Mouse (Mus musculus) T-helper 1 cell (primary cell): Measurements from ENCODE around the gene Renbp.

Experiments used
- in situ Hi-C: fragments of 300-600 bp; cut with MboI, MseI; formaldehyde crosslinking; loops from one replicate; pipeline ENCODE4 v1.15.1; 2025; ENCODE audit warnings: high pct_unique_total_duplicates

Gene Renbp

DNA sequence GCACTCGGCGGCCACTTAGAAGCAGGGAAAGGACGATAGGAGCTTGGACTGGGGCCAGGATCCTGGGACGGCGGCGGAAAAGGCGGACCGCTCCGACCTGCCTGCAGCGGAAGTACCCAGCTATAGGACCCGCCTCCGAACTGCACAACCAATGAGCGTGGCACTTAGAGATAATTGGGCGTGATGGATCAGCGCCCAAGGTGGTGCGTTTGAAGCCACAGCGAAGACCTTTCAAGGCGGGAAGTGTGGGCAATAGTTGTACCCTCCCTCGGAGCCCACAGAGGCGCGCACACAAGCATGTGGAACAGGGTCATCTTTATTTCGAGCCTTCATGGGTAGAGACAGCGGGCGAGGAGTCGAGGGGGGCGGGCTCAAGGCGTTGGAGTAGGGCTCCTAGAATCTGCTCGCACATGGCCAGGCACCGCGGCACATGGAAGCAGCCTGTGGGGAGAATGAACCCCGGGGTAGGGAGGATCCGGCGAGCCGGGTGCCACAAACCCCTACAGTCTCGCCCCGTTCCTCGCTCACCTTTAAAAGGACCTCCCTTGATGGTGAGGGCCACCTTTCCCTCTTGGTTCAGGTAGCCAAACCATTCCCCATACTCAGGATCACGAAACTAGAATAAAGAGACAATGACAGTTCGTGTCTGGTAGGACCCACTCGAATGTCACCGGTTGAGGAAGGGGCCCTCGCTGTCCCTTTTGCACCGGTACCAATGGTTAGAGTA, 8.7 kb downstream of the Renbp start, which contains the start of the genes Arhgap4 and Naa10:
TSS of gene Arhgap4 (minus strand) at position 48 of the 727 bp plus-strand sequence.
TSS of gene Naa10 (minus strand) at position 122 of the 727 bp plus-strand sequence.
- in situ Hi-C loops = loop anchor here (25.0 kb wide), 1 partner anchor 1190 kb away; no protein-coding TSS in a partner anchor

- in situ Hi-C loops = loop anchor here (25.0 kb wide), 1 partner anchor 1191 kb away; no protein-coding TSS in a partner anchor
Observed at GRCm38 (mm10) chrX:73921285-73921822, 9.3 kb downstream of the Renbp start.

GRCm38 (mm10) chrX:73918631-73919030, 12.0 kb downstream of the Renbp start:
- in situ Hi-C loops = loop anchor here (25.0 kb wide), 1 partner anchor 1194 kb away; no protein-coding TSS in a partner anchor

GRCm38 (mm10) chrX:73916945-73917344, 13.7 kb downstream of the Renbp start:
- in situ Hi-C loops = loop anchor here (25.0 kb wide), 1 partner anchor 1195 kb away; no protein-coding TSS in a partner anchor

- in situ Hi-C loops = loop anchor here (25.0 kb wide), 1 partner anchor 1197 kb away; no protein-coding TSS in a partner anchor
Observed at GRCm38 (mm10) chrX:73914827-73915703, 15.6 kb downstream of the Renbp start.

DNA sequence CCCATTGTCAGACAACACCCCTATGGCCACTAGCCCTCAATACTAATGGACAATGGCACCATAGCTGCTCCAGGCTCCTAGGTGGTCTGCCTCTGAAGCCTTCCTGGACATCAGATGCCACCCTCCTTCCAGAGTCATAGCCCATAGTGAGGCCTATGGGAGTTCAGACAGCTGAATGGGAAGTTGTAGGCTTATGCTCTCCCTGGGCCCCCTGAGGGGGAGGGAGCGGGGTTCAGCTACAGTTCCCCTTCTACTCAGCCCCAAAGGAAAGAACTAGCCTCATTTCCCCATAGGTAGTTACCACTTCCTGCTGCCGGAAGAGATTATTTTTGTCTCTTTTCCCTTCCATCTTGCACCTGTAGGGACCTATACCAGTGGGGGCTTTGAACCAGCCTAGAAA, 19.1 kb downstream of the Renbp start:
- in situ Hi-C loops = loop anchor here (25.0 kb wide), 1 partner anchor 1201 kb away; no protein-coding TSS in a partner anchor

DNA sequence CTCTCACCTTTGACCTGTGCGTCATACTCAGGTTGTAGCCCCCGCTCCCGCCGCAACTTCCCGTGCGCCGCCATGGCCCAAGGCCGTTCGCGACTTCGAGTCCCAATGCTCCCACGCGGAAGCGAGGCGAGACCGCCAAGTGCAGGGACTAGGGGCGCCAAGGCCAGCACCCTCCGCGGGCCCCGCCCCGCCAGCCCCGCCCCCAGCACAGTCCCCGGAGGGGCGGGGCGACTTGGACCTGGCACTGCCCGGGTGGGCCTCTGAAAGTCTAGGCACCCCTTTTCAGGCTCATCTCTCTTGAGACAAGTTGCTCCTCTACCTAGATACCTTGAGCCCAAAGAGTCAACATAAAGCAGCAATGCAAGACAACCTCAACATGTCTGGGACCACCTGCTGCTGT, 19.5 kb downstream of the Renbp start:
- in situ Hi-C loops = loop anchor here (25.0 kb wide), 1 partner anchor 1201 kb away; no protein-coding TSS in a partner anchor

GRCm38 (mm10) chrX:73910451-73910850, 20.2 kb downstream of the Renbp start:
- in situ Hi-C loops = loop anchor here (25.0 kb wide), 1 partner anchor 1202 kb away; no protein-coding TSS in a partner anchor

- in situ Hi-C loops = loop anchor here (25.0 kb wide), 1 partner anchor 1202 kb away; no protein-coding TSS in a partner anchor
Observed at GRCm38 (mm10) chrX:73910049-73910448, 20.6 kb downstream of the Renbp start.

DNA sequence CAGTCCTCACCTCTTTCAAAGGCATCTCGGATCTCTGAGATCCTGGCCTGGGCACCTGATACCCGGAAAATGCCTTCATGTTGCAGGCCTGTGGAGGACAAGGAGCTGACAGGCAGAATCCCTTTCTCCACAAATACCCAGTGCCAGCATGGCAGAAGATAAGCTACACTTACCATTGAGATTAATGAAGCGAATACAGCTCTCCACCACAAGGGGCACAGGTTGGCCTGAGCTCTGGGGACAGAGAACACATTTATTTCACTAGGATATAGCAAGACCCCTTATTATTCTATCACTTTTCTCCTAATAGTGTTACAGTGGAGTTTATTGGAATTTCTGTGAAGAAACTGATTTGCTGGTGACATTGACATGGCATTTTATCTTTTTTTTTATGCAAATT, 32.7 kb downstream of the Renbp start:
- in situ Hi-C loops = loop anchor here (5.0 kb wide), 1 partner anchor 106 kb away; no protein-coding TSS in a partner anchor

GRCm38 (mm10) chrX:73895719-73896118, 34.9 kb downstream of the Renbp start, which contains the start of gene L1cam:
Gene L1cam (minus strand): TSS chrX:73896105.
- in situ Hi-C loops = loop anchor here (5.0 kb wide), 1 partner anchor 103 kb away; no protein-coding TSS in a partner anchor

DNA sequence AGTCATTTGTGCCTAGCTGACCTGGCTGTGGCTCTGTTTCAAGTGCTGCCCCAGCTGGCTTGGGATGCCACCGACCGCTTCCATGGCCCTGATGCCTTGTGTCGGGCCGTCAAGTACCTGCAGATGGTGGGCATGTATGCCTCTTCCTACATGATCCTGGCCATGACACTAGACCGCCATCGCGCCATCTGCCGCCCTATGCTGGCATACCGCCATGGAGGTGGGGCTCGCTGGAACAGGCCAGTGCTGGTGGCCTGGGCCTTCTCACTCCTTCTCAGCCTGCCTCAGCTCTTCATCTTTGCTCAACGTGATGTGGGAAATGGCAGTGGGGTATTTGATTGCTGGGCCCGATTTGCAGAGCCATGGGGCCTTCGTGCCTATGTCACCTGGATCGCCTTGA, 37.8 kb downstream of the Renbp start:
- in situ Hi-C loops = no loop called here

DNA sequence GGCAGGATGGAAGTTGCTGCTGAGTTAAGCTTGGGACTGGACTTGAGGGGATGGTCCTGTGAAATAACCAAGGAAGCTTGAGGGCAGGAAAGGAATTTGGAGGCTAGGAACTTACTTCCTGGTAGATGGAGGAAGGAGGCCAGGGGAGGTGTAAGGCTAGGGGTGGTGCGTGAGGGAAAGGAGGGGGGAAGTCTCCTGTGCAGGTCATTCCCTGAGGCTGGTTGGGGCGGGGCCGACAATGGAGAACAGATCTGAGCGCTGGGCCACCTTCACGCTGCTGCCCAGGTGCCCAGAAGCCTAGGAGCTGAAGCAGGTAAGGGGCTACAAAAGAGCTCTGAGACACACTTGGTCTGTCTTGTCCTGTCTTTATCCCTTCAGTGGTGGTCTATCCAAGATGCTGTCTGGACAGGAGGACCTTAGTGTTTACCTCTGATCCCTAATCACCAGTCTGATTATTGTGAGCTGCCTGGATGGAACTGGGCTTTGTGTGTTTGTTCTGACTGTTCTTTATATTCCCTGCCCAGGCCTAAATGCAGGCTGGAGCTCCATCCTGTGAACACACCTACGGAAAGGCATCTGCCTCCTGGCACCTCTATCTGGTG, 39.0 kb downstream of the Renbp start, which contains the start of gene Avpr2:
TSS of gene Avpr2 (plus strand) at position 552 of the 602 bp plus-strand sequence.
- in situ Hi-C loops = no loop called here

DNA sequence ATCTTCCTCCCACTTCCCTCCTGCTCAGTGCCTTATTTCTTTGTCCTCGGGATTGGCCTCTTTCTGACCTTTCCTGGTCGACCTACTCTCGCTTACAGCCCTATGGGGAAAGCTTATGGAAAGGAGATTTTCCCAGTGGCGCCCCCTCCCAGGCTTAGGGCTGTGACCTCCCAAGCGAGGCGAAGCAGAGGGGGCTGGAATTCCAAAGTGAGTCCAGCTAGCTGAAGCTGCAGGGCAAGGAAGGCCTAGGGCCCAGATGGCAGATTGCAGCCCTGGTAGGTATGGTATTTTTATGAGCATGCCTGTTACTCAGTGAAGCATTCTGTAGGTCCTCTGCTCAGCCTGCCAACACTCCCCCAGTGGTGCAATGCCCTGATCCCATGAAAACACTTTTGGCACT, 49.2 kb downstream of the Renbp start:
- in situ Hi-C loops = no loop called here

GRCm38 (mm10) chrX:73881036-73881427, 49.6 kb downstream of the Renbp start:
- in situ Hi-C loops = no loop called here

DNA sequence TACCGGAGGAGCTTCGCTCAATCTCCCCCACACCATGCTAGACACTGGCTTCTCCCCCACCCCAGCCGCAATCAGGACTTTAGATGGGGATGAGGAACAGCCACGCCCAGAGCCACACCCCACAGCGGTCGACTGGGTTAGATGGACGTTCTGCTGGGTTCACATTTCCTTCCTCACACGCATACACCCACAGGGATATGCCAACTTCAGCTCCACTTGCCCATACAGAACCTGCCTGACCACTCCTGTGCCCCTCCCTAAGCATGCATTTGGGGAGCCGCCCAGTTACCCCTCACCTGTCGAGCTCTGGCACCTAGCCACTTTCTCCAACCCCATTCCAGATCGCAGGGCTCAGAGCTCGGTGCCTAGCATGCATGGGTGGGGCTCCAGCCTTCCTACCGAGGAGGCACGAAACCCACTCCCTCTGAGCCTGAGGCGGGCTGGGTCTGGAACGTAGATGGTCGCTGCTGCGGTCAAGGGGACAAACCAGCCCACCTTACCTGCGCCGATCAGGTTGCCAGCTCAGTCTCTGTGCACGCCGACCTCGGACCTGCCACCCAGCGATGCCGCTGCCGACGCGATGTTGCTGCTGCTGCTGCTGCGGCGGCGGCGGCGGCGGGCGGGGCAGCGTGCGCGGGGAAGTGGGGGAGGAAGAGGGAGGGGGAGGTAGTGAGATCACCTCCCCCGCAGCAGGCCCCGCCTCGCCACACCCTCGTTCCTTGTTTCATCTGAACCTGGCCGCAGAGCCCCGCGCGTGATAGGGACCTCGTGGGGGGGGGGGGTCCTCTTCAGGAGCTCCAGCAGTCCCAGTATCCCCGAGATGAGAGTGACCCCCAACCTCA, 50.2 kb downstream of the Renbp start:
- in situ Hi-C loops = no loop called here

GRCm38 (mm10) chrX:73877014-73877413, 53.6 kb downstream of the Renbp start:
- in situ Hi-C loops = no loop called here

- in situ Hi-C loops = no loop called here
Observed at GRCm38 (mm10) chrX:73875881-73876280, 54.8 kb downstream of the Renbp start.
